Mouse (Mus musculus): ENCODE results near the gene AC170998.1.

AC170998.1 gene

DNA sequence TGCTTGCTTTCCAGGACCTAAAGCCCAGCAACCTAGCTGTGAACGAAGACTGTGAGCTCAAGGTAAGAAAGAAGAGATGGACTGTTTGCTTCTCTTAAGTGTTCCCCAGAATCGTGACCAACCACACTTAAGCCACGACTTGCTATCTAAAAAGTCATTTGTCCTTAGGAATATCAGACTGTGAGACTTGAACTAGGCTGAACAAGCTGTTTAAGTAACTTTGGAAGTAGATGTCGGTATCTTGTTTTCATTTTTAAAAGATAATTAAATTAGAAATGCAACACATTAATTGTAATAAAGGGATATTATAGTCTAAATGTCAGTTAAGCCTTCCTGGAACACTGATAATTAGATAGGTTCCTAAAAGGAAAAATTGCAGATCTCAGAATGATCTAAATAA is at the start of gene AC170998.1:
Gene AC170998.1, plus strand, starts transcription at position 301 of the 400 bp plus-strand sequence.
- no peak for DNase-seq

DNA sequence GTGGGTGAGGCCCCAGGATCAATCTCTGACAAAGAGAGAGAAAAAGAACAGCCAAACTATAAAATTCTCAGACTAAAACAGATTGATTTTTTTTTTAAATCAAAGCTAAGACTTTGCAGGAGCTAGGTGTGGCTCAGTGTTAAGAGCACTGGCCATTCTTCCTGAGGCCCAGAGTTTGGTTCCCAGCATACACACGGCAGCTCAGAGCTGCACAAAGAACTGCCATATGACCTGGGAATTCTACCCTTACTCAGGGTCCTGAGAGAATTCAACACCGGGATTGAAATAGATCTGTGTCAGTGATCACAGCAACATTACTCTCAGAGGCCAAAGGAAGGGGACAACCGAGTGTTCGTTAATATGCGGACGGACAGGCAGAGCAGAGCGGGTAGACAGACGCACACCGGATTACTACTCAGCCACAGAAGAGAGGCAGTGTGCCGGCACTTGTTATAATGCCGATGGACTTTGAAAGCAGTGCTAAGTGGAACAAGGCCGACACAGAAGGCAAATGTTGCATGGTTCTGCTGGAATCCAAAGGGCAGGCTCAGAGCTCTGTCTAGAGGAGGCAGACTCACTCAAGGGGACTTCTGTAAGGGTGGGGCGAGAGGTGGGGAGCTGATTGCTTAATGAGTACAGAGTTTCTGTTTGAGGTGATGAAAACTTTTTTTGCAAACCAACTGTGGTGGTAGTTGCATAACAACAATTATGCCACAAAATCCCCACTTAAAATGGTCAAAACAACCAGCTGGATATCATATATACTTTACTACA is 43.4 kb upstream of the AC170998.1 start:
- DNase-seq, result peak; percentile 66 to 90

DNA sequence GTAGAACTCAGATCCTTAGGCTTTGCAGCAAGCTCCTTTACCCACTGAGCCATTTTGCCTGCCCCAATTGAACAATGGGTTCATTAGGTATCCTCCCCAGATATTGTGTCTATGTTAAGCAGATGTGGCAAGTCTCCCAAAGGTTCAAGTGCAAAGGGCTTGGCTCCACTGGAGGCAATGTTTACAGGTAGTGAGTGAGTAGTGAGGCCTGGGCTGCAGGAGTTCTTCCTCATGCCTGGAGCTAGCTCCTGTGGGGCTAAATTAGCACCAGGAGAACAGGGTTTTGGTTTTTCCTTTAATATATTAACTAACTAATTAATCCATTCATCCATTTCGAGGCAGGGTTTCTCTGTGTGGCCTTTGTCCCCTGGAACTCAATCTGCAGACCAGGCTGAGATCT is 42.3 kb upstream of the AC170998.1 start:
- DNase-seq, result peak; percentile 59 to 87

DNA sequence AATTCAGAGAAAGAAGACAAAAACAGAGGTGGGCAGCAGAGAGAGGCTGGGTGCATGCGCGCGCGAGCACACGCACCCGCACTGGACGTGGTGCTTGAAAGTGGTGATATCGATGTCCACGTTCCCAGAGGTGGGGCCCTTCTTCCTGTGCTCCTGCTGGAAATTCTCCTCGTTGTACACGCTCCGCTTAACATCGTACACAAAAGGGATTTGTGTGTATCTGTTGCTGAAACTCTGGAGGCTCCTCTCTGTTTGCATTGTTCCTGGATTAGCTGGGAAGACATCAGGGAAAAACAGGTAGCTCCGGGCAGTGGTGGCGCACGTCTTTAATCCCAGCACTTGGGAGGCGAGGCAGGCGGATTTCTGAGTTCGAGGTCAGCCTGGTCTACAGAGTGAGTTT is 41.3 kb upstream of the AC170998.1 start:
- DNase-seq, result no peak

DNA sequence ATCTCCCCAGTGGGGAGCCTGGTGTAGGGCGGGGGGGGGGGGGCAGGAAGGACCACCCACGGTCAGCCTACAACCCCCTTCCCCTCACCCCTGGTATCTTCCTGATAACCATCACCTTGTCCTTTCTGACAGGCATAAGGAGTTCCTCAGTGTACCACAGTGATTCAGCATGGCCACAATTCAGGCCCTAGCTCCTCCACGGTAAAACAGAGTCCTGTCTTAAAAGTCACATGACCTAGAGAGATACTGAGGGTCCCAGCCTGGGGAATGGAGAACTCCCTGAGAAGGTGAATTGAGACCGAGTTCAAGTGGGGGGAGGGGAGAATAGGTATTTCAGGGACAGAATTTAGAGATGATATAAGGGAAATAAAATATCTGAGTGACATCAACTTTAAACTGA is 38.5 kb upstream of the AC170998.1 start:
- no peak for DNase-seq

DNA sequence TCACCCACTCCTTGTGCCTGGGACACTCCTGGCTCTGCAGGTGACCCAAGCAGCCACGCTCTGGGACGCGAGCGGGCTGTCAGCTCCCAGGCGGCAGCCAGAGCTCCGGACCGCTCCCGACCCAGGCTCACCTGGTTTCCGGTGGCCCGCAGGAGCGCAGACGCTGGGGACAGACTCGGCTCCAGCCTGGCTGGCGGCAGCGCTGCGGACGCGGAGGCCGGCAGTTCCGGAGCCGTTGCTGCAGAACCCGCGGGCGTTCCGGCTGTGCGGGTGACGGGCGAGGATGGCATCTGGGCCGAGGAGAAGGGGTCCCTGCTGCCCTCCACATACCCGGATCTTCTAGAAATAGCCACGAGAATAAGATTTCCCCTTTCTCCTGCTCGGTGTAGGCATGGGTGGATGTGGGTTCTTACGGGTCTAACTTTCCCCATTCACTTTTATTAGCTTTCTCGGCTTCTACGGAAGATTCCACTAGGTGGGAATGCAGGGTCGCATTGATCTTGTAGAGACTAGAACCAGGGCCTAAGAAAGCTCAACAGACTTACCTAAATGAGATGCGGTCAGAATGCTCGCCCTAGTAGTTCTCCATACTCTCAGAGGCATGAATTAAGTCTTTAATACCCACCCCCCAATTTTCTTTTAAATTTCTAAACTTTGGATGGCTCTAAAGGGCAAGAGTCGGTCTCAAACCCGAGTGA is 36.1 kb upstream of the AC170998.1 start, which contains the start of gene Slc26a8:
Gene Slc26a8, minus strand, starts transcription at position 648 of the 698 bp plus-strand sequence.
- DNase-seq, result peak; percentile 43 to 76

DNA sequence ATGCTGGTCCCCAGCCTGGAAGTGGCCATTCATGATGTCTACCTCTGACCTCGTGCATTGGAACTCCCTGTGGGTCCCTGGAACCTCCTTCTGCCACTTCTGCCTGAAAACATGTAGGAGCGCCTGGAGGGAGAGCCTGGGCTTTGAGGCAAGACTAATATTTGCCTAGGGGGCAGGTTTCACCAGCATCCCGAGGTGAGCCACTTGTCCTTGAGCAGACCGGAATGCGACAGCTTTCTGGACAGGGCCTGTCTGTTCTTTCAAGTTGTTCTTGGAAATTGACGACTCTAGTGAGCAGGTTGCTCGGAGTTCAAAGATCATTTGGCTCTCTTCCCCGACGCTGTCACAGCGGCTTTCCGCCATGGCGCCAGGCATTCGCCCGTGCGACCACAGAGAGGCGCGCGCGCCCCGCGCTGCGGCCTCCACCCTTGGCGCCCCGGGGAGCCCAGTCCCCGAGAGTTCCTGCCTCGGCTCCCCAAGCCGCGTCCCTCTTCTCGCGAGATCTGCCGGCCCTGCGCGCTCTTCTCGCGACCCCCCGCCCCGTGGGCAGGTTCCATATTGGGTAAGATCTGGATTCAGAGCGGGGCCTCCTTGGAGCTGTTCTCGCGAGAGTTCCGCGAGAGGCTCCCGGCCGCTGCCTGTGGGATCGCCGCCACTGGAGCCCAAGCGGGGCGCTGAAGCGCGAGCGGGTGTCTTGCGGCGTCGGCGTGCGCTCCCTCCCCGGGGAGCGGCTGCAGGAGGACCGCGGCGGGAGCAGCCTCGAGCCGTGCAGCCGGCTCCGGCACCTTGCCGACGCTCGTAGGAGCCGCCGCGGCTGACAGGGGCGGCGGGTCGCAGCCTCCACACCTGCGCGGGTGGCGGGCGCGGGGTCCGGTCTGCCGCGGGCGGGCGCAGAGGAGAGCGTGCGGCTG is 34.9 kb upstream of the AC170998.1 start, which contains the start of gene Mapk14:
Gene Mapk14, plus strand, starts transcription at position 554 of the 911 bp plus-strand sequence.
- peak; percentile 99 to 100 for DNase-seq

DNA sequence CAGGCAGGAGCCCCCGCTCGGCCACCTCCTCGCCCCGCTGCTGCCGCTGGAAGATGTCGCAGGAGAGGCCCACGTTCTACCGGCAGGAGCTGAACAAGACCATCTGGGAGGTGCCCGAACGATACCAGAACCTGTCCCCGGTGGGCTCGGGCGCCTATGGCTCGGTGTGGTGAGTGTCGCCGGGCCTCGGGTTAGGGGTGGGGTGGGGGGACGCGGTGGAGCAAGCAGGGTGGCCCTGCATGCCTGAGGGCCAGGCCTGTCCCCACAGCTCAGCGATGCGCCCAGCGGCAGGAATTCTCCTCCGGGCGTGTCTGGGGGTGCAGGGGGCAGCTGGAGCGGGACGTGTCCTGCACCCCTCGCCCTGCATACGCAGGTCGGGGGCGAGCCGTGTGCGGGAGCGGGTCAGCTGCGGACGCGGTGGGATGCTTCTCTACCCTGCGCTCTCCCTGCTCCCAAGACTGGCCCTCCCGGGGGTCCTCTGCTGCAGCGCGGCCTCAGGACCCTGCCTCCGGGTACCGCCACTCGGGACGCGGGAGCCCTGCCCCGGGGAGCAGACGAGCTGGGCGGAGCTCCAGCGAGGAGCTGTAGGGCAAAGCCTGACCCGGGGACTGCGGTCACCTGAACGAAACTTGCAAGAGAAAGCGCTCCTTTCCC is 34.1 kb upstream of the AC170998.1 start:
- DNase-seq, result peak; percentile 74 to 87

DNA sequence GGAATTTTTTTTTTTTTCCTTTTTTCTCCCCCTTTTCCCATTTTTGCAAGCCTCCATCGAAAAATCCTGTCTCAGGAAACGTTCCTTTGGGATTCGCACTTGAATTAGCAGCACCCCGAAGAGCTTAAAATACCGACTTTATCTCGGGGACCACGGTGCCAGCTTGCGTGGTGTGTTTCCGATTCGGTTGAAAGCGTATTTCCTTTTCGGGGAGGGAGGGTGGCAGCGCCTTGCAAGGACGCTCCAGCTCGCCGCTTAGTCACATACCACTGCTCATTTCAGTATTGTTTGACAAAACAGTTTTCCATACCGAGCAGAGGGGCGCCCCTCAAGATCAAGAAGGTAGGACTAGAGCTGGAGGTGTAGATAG is 33.6 kb upstream of the AC170998.1 start:
- peak; percentile 60 to 70 for DNase-seq

DNA sequence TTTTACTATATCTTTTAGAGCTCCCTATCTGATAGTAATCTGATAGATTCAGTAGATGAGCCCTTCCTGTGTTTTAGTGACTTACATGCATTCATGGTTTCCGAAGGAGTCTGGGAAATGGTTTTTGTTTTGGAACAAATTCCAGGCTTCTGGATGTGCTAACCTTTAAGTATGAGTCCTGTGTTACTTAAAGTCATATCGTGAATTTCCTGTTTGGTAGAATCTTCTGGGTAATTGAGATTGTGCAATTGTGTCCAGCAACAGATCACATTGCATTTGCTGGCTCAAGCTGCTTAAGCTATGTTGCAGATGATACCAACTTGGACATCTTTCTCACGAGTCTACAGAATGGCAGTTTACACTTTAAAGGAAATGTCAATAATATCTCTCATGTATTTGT is 32.8 kb upstream of the AC170998.1 start:
- DNase-seq, result no peak

DNA sequence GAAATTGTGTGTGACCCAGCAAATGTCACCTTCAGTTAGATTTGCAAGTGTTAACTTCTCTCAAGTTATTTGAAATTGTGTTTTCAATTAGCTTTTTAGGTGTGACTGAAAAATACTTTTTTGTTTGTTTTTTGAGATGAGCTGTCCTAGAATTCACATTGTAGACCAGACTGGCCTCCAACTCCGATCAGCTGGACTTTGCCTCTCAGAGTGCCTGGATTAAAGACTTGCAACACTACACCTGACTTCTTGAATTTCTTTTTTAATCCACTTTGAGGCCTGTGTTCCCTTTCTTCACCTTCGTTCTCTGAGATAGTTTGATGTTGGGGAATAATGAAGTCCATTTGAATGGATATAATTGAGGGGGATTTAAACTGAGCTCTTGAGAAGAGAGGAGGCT is 31.8 kb upstream of the AC170998.1 start:
- DNase-seq, result peak; percentile 27 to 55

DNA sequence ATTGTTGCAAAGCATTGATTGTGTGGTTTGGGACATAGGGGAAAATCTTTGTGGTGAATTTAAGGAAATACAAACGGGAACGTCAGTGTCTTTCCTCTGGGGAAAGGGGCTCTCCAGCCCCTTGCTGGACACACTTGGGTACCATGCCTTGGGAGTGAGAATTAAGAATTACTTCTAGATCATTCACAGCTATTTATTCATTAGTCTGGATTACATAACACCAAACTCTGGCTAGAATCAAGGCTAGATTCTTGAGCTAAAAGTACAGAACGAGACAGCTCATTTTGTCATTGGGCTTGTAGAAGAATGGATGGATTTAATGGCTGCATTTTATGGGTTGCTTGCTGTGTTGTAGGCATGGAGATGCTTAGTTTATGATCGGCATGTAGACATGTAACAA is 31.1 kb upstream of the AC170998.1 start:
- DNase-seq, result no peak

DNA sequence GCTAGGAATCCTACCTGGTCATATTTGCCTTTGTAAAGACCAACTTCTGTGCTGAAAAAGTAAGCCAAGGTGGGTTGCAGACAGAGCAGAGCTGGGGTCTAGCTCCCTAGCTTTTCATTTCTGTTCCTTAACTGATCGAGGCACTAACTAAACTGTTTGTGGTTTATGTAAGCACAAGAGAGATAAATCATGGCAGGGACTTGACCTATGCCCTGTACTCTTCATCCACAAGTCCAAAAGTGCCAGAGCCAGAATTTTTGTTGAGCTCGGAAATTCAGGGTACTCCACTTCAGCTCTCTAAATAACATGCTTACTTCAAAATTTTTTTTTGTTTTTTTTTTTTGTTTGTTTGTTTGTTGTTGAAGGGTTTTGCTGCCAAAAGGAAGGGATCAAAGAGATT is 29.2 kb upstream of the AC170998.1 start:
- DNase-seq, result peak; percentile 56 to 70

DNA sequence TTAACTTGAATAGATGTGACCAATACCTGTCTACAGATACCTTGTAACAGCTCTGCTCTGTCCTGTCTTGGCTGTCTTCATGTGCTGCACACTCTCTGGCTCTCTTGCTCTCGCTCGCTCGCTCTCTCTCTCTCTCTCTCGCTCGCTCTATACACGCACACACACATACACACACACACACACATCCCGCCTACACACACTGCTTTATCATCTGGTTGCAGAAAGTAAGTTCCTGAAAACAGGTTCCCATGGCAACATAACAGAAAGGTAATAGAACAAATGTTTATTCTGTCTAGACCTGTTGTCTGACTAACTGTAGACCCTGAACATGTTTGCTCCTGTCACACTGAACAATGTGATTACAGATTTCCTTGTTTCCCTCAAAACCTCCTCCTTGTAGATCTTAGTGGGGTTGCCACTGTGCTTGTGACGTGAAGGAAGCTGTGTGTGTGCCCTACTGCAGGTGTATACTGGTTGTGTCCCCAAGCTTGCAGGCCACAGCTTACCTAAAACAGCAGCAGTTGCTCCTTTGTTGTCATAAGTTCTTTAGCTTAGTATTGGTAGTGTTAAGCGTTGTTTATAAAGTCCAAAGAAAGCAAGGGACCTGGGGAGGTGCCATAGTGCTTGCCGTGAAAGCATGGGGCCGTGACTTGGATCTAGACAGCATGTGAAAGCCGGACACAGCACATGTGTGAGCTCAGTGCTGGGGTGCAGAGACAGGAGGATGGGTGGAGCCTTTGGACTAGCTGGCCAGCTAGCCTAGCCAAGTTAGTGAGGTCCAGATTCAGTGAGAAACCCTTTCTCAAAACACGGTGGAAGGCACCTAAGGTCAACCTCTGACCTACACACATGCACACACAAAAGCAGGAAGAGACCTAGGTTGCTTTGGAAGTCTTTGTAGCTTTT is 28.3 kb upstream of the AC170998.1 start:
- peak in 1 of 2 experiments; percentile 53 for DNase-seq

DNA sequence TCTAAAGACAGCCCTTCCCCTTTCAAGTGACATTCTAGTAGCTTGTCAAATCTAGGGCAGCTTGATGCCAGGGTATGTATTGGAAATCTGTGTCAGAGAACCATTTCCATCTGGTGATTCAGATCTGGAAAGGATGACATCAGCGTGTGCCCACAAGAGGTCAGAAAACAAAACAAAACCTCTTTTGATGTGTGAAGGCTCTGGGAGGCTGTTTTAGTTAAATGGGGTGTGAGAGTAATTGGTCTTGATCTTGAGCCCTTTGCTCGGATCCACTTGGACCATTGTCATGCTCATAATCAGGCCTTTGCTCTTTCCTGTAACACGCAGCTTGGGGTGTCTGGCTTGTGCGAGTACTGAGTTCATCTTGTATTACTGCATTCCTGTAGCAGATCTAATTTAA is 27.6 kb upstream of the AC170998.1 start:
- DNase-seq, result no peak

DNA sequence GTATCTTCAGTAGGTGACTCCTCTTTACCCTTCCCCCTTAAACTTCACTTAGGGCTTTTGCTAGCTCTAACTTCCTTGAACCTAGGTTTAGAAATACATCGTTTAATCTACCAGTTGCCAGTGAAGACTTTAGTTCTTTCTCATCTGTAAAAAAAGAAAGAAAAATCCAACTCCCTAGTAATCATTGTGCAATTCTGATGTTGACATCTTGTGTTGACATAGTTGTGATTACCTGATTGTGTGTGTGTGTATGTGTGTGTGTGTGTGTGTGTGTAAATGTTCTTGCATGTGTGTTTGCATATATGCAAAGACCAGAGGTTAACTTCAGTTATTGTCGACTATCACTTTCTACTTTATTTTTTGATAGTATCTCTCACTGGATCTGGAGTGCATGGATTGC is 27.2 kb upstream of the AC170998.1 start:
- DNase-seq, result no peak

DNA sequence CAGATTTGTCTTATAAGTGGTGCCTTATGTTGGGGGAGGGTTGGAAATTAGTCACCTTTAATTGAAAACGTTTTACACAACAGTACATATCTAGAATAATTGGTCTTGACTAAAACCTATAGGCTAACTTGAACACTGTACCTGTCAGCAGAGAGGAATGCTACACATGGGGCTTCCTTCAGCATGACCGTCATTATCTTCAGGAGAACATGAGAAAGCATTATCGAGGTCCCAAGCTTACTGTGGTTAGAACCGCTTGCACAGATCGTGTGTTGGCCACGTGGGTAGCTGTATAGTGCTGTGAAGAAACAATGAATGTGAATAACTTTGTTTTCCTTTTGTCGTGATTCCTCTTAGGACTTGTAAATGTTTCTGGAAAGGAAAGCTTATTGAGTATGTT is 26.1 kb upstream of the AC170998.1 start:
- no peak for DNase-seq

DNA sequence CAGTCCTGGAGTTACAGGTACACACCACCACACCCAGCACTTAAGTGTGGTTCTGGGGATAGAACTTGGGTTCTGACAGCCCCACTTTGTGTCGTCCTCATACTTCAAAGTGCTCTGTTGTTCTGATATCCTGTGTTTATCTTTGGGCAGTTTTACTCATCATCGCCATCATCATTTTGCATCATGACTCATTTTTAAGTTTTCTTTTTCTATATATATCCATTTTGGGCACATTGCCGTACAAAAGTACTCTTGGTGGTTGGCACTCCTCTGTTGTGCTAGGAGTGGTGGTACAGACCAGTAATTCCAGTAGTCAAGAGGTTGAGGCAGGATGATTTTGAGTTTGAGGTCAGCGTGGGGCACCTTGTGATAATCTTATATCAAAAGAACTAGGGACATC is 24.7 kb upstream of the AC170998.1 start:
- no peak for DNase-seq

DNA sequence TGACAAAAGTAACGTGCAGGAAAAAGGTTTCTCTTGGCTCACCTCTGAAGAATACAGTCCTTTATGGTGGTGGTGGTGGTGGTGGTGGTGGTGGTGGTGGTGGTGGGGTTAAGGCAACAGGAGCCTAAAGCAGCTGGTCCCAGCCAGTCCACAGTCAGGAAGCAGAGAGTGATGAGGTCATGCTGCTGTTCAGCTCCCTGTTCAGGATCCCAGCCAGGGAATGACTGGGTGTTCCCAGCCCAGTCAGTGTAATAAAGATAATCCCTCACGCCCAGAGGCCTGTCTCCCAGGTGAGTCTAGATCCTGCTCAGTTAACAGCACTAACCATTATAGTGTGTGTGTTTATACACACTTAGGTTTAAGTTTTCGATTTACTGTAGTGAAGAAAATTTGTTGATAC is 24.1 kb upstream of the AC170998.1 start:
- peak in 1 of 2 experiments; percentile 43 for DNase-seq

DNA sequence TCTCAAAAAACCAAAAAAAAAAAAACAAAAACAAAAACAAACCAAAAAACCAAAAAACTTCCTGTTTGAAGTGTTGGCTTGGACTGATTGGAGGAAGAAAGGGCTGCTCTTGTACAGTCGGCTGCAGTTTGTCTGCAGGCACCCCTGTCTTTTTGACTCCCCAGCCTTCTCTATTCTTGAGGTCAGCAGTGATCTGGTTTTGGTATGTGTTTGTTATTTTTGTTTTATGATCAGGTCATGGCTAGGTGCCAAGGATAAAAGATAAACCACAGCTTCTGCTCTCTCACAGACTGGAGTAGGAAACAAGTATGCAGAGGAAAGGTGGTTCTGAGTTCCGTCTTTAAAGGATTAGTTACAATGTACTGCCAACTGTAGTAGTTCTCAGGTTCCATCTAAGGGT is 23.2 kb upstream of the AC170998.1 start:
- no peak for DNase-seq

DNA sequence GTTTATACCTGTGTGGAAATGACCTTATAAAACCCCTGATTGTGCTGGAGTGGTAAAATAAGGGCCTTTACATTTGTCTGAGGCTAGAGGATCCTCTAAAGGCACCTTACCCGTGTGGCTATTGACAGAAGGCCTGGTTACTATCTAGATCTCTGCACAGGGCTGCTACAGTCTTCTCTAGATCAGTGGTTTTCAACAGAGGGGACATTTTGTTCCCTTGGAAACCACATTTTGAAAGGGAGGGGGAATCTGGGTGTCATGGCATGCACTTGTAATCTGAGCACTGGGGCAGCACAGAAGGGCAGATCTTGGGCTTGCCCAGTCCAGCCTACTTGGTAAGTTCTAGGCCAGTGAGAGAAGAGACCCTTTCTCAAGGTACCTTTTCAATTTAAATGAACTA is 19.2 kb upstream of the AC170998.1 start:
- no peak for DNase-seq

All from kidney, postnatal 25 days (tissue).